Mouse (Mus musculus) frontal cortex, adult (tissue): Measurements from ENCODE around the gene Tnfrsf4.

Experiments
- ATAC-seq: cut with Nextera tagmentation; 2 replicates; pipeline ENCODE4 v1.9.2; 2017; ENCODE audit warnings: mild to moderate bottlenecking, moderate library complexity, mixed read lengths; ENCODE audit not compliant: low TSS enrichment

Gene Tnfrsf4

GRCm38 (mm10) chr4:156013637-156014036 lies at the start of gene Tnfrsf4:
Tnfrsf4 (plus strand) TSS chr4:156013843.
- peak; percentile 82 for ATAC-seq

- ATAC-seq: no peak
Measured at GRCm38 (mm10) chr4:155964396-155964795, 49.2 kb upstream of the Tnfrsf4 start.

GRCm38 (mm10) chr4:155969043-155969653 lies 44.5 kb upstream of the Tnfrsf4 start:
- no peak for ATAC-seq

GRCm38 (mm10) chr4:155970286-155970685 lies 43.4 kb upstream of the Tnfrsf4 start:
- no peak for ATAC-seq

GRCm38 (mm10) chr4:155972651-155973050 lies 41.0 kb upstream of the Tnfrsf4 start:
- no peak for ATAC-seq

GRCm38 (mm10) chr4:155973239-155973638 lies 40.4 kb upstream of the Tnfrsf4 start:
- ATAC-seq: no peak

- ATAC-seq: no peak
Measured at GRCm38 (mm10) chr4:155981436-155982082, 32.1 kb upstream of the Tnfrsf4 start.

GRCm38 (mm10) chr4:155983788-155984187 lies 29.9 kb upstream of the Tnfrsf4 start:
- ATAC-seq: no peak

- no peak for ATAC-seq
Measured at GRCm38 (mm10) chr4:155991211-155991907, 22.3 kb upstream of the Tnfrsf4 start.

GRCm38 (mm10) chr4:155991908-155992230 lies 21.8 kb upstream of the Tnfrsf4 start:
- ATAC-seq: peak; percentile 8; the same call in 1 of the 2 replicates

GRCm38 (mm10) chr4:155992241-155992905 lies 21.3 kb upstream of the Tnfrsf4 start, which contains the start of the genes B3galt6 and Sdf4:
B3galt6 (minus strand) TSS chr4:155992649.
Sdf4 (plus strand) TSS chr4:155992872.
- ATAC-seq: peak; percentile 79

GRCm38 (mm10) chr4:155992906-155993547 lies 20.6 kb upstream of the Tnfrsf4 start:
- ATAC-seq: peak; percentile 82

- ATAC-seq: no peak
Measured at GRCm38 (mm10) chr4:155993606-155994005, 20.0 kb upstream of the Tnfrsf4 start.

- no peak for ATAC-seq
Measured at GRCm38 (mm10) chr4:156004109-156004508, 9.5 kb upstream of the Tnfrsf4 start.

GRCm38 (mm10) chr4:156008369-156008768 lies 5.3 kb upstream of the Tnfrsf4 start:
- no peak for ATAC-seq

- ATAC-seq: no peak
Measured at GRCm38 (mm10) chr4:156014436-156014835, 793 bp downstream of the Tnfrsf4 start.

- no peak for ATAC-seq
Measured at GRCm38 (mm10) chr4:156019771-156020170, 6.1 kb downstream of the Tnfrsf4 start.

GRCm38 (mm10) chr4:156021381-156021780 lies 7.7 kb downstream of the Tnfrsf4 start:
- no peak for ATAC-seq

- ATAC-seq: no peak
Measured at GRCm38 (mm10) chr4:156021942-156022419, 8.3 kb downstream of the Tnfrsf4 start.

- no peak for ATAC-seq
Measured at GRCm38 (mm10) chr4:156023520-156023919, 9.9 kb downstream of the Tnfrsf4 start.

- ATAC-seq: no peak
Measured at GRCm38 (mm10) chr4:156024184-156024583, 10.5 kb downstream of the Tnfrsf4 start.

GRCm38 (mm10) chr4:156026013-156026412 lies 12.4 kb downstream of the Tnfrsf4 start, which contains the start of gene Tnfrsf18:
Tnfrsf18 (plus strand) TSS chr4:156026164.
- ATAC-seq: peak; percentile 72
